Mouse (Mus musculus): Measurements from ENCODE around the gene Kcnip1.

The Kcnip1 gene

DNA sequence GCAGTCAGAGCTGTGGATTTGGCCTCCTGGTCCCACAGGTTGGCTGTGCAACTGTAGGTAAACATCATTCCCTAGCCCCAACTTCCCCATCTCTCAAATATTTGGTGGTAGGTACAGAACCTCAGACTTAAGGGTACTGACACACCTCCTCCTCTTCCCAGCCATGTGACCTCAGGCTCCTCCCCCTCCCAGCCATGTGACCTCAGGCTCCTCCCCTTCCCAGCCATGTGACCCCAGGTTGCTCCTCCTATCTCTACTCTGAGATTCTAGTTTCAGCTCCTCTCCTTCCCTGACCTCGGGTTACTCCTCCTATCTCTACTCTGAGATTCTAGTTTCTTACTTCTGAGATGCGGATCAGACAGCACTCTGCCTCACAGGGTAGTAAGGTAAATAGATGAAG is 163.2 kb downstream of the Kcnip1 start:
- no peak for DNase-seq (ENCODE audit: low spot score in 2 of 2)

DNA sequence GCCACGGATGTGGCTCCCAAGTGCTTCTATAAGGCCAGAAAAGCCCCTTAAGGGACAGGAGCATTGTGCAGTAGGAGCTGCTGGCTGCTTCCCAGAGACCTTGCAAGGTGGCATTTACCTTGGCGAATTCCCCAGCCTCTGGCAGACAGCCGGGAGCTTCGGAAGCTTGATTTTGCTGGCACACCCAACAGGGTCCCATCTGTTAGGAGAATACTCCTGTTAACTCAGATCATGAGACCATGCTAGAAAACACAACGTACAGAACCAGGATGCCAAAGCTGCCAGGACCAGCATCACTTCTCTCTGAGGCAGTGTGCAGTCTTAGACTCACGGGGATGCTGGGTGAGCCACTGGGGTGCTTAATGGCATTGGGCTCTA is 165.1 kb downstream of the Kcnip1 start:
- peak; percentile 63 to 67 for DNase-seq (ENCODE audit: low spot score in 2 of 2)

DNA sequence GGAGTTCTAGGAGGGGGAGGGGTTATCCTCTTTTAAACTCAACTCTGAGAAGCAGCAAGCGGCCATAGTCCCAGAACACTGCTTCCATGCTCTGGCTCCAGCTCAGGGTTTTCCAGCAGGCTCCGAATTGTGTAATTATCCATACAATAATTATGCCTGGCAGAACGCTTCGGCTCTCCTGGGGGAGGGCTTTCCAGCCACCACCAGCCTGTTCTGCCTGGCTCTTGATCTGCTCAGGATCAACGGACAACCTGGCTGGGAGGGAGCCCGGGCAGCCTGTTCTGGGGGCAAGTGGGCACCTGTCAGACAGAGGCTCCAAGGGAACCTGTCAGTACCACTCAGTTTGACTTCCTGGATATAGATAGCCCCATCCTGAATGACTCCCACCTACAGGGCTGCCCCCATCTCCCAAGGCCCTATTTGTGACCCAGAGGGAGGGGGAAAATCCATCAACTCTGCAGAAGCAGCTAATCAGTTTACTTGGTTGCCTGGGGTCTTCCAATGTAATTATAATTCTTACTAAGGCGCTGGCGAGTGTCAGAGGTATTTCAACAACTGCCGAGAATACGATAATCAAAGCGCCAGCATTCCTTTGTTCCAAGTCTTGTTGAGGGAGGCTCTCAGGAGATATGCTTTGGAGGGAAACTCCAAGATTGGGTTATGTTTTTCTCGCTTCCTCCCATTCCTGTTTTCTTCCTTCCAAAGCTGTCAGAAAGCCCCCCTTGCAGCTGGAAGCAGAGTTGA is 165.7 kb downstream of the Kcnip1 start:
- peak; percentile 33 to 37 for DNase-seq (ENCODE audit: low spot score in 2 of 2)

DNA sequence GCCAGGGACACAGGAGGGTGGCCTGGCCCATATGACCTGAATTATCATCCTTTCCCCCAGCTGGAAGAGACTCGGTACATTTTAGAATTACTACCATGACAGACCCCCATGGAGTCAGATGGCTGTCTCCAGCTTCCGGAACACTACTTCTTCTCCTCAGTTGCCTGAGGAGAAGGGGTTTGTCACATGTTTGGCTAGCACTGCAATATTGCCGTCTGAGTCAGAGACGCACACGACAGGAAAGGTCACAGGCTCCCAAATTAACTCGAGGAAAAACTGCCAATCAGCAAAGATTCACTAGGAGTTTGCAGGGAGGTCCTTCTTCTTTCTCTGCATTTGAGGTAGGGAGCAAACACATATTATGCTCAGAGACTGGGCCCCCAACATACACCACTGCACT is 168.2 kb downstream of the Kcnip1 start:
- DNase-seq (ENCODE audit: low spot score in 2 of 2) = no peak

DNA sequence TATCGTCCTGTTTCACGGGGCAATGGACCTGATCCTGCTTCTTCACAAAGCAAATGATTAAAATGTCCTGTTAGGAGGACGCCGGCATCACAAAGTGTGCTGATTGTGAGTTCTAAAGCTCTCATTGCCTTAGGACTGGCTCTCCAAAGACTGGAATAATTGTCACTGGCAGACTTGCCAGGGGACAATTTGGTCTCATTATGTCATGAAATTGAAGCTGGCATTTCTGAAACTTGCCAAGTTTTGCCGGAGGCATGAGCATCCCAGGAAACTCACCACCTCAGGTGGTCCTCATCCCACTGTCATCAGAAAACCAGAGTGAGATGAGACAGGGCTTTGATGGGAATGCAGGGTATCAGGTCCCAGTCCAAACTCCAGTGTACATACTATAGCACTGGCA is 171.6 kb downstream of the Kcnip1 start:
- no peak for DNase-seq (ENCODE audit: low spot score in 2 of 2)

GRCm38 (mm10) chr11:33820876-33821275 is 172.1 kb downstream of the Kcnip1 start:
- DNase-seq (ENCODE audit: low spot score in 2 of 2) = no peak

GRCm38 (mm10) chr11:33818861-33819503 is 174.0 kb downstream of the Kcnip1 start:
- no peak for DNase-seq (ENCODE audit: low spot score in 2 of 2)

- no peak for DNase-seq (ENCODE audit: low spot score in 2 of 2)
These were observed 176.9 kb downstream of the Kcnip1 start for GRCm38 (mm10) chr11:33816020-33816419.

DNA sequence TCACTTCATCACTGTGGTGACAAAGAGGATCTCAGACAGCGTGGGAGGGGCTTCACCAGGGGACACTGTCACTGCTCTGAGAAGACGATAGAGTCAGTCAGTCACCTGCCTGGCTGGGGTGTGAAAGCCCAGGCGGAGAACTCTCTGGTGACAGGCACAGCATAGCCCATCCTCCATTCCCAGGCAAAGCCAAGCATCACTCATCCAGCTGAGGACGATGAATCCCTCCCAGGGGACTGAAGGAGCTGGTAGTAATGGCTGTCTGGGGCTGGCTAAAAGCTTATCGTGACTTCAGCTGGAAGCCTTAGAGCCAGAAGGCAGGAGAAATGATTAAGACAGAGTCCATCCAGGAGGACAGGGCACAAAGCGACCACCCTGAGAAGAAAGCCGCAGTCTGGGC is 182.8 kb downstream of the Kcnip1 start:
- no peak for DNase-seq (ENCODE audit: low spot score in 2 of 2)

GRCm38 (mm10) chr11:33803093-33803492 is 189.9 kb downstream of the Kcnip1 start:
- DNase-seq (ENCODE audit: low spot score in 2 of 2) = no peak

DNA sequence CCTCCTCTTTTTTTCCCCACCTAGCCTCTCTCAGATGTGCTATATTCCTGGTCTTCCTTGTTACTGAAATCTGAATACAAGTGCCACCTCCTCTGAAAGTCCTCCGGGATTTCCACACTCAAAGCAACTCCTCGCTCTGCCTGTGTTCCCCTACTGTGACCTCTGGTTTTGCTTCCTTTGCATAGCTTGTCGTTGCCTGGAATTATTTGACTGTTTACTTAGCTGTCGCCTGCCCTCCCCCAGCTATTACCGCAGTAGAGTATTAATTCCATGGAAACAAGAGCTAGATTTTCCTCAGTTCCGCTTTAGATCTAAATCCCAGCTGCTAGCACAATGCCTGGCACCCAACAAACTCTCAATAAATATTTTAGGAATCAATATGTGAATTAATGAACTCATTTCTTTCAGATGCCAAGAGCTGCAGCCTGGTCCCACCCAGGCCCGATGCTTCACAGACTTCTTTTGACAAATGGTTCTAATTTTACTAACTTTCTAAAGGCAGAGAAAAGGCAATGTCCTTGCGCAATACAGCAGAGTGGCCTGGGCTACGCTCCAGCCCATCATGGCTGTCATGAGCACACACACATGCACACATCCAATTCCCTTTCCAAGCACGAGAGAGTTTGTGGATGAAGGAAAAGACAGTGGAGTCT is 192.4 kb downstream of the Kcnip1 start:
- no peak for DNase-seq (ENCODE audit: low spot score in 2 of 2)

GRCm38 (mm10) chr11:33799933-33800332 is 193.0 kb downstream of the Kcnip1 start:
- no peak for DNase-seq (ENCODE audit: low spot score in 2 of 2)

DNA sequence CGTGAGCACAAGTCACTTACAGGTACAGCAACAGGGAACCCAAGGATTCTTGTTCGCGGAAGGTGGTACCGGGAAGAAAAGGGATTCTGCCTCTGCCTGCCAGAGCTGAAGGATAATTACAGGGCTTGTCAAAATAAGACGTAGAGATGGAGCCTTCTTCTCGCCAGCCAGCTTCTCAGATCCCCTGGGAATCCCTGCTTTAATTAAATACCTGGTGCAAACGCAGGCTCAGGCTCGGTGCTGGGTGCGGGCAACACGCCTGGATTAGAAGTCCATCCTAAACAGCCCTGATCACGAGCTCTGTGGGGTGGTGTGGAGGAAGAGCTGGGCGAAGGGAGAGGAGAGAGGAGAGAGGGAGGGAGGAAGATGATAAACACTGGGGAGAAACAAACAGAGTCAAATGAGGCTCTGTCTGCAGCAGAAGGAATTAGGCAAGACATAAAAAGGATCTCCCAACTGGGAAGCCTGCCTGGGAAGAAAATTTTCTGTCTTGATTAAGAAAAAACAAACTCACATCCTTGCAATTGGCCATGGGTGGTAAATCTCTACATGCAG is 194.8 kb downstream of the Kcnip1 start:
- no peak for DNase-seq (ENCODE audit: low spot score in 2 of 2)

DNA sequence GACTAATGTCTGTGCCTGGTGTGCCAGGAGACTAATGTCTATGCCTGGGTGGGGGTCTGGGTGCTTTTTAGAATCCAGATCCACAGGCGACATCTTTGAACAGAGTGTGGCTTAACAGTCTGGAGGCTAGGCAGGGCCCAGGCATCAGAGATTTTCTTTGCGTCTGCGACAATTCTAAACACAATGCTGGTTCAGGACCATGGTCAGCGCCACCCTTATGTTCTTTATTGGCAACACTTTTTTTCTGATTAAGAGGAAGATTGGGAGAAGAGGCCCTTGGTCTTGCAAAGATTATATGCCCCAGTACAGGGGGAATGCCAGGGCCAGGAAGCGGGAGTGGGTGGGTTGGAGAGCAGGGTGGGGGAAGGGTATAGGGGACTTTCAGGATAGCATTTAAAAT is 205.6 kb downstream of the Kcnip1 start:
- DNase-seq (ENCODE audit: low spot score in 2 of 2) = no peak

DNA sequence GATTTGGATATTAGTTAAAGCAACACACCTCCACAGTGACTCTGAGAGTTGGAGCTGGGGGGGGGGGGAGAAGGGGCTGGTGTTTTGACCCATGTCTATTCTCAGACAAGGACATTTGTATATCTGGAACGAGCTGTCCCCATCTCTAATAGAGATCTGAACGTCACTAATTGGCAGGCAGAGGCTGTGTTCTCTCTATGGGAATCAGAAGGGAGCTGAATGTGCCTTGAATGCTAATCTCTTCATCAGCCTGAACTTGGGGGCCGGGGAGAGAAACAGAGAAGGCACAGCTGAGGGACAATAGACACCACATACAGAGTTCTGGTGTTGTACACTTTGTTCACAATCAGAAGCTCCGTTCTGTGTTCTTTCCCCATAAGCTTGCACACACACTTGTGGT is 206.4 kb downstream of the Kcnip1 start:
- DNase-seq (ENCODE audit: low spot score in 2 of 2) = no peak

- no peak for DNase-seq (ENCODE audit: low spot score in 2 of 2)
These were observed 211.4 kb downstream of the Kcnip1 start for GRCm38 (mm10) chr11:33781561-33781971.

- DNase-seq (ENCODE audit: low spot score in 2 of 2) = no peak
These were observed 212.7 kb downstream of the Kcnip1 start for GRCm38 (mm10) chr11:33780263-33780662.

- peak in 1 of 2 experiments; percentile 43 for DNase-seq (ENCODE audit: low spot score in 2 of 2)
These were observed 220.3 kb downstream of the Kcnip1 start for GRCm38 (mm10) chr11:33772615-33773141.

DNA sequence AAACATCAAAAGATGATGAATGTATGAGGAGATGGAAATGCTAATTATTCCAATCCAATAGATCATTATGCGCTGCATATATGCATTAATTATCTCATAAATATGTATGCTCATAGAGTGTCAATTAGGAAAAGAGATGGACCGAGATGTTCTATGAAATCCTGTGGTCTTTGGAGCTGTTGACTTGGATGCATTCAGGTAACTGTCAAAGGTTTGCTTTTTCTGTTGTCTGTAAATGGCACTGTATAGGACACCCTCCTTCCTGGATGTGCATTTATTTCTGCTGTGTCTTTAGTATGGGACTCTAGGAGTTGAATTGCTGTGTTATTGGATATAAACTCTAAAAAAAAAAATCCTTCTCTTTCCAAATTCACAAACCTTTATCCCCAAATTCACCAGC is 220.9 kb downstream of the Kcnip1 start:
- no peak for DNase-seq (ENCODE audit: low spot score in 2 of 2)

- no peak for DNase-seq (ENCODE audit: low spot score in 2 of 2)
These were observed 225.7 kb downstream of the Kcnip1 start for GRCm38 (mm10) chr11:33766976-33767938.

DNA sequence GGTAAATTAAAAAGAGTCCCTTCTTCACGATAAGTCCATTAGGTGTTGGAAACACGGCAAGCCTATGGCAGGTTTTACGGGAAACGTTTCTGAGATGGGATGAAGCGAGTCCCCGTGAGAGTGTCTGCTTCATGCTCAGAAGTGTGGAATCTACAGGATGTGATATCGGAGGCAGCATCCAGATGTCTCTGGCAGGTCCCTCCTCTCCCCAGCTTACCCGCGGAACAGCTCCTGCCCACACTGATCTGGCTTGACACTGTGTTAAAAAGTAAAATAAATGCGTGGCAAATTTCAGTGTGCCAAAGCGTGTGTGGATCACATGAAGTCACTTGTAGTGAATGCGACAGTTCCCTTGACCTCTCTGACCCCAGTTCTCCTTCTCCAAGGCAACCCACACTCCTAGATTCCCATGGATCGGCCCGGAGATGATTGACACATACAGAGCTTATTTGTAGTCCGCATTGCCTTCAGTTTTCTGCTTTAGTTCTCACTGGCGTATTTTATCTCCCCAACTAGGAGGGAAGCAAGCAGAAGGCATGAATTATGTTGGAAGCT is 231.7 kb downstream of the Kcnip1 start:
- no peak for DNase-seq (ENCODE audit: low spot score in 2 of 2)

Data from right cerebral cortex, postnatal 10 days (tissue).